Mouse (Mus musculus) forebrain, embryonic 15.5 days (tissue): ENCODE results near the gene Pdcl3. TPM values are rescaled to one million over a fixed set of nuclear protein-coding genes. Genes with fewer than 3 reads are reported as not detected.

Experiments
- ATAC-seq: fragments of 200-750 bp; cut with Nextera tagmentation; replicated peaks from 2 replicates; pipeline ENCODE4 v1.8.0; 2017; ENCODE audit warnings: mild to moderate bottlenecking, moderate TSS enrichment, moderate library complexity
- H3K27ac ChIP-seq: fragments of 300-500 bp; sonication (generic); replicated peaks from 2 replicates; pipeline ENCODE4 v1.5.1; 2015; ENCODE audit warnings: mild to moderate bottlenecking, inconsistent platforms
- H3K27me3 ChIP-seq: fragments of 300-500 bp; sonication (generic); 2 replicates; pipeline ENCODE4 v1.6.1; 2015; ENCODE audit warnings: inconsistent platforms
- H3K36me3 ChIP-seq: fragments of 300-500 bp; sonication (generic); 2 replicates; pipeline ENCODE4 v1.6.1; 2015; ENCODE audit warnings: mild to moderate bottlenecking, inconsistent platforms
- H3K4me1 ChIP-seq: fragments of 300-500 bp; sonication (generic); 2 replicates; pipeline ENCODE4 v1.6.1; 2015; ENCODE audit warnings: inconsistent platforms
- H3K4me2 ChIP-seq: fragments of 300-500 bp; sonication (generic); replicated peaks from 2 replicates; pipeline ENCODE4 v1.6.1; 2015; ENCODE audit warnings: mild to moderate bottlenecking, inconsistent platforms
- H3K4me3 ChIP-seq: fragments of 300-500 bp; sonication (generic); 2 replicates; pipeline ENCODE4 v1.5.1; 2015; ENCODE audit warnings: mild to moderate bottlenecking, inconsistent platforms
- H3K9ac ChIP-seq: fragments of 300-500 bp; sonication (generic); replicated peaks from 2 replicates; pipeline ENCODE4 v1.6.1; 2015; ENCODE audit warnings: mild to moderate bottlenecking, inconsistent platforms
- H3K9me3 ChIP-seq: fragments of 300-500 bp; sonication (generic); 2 replicates; pipeline ENCODE4 v1.6.1; 2016; ENCODE audit warnings: inconsistent platforms
- WGBS: fragments of 180-500 bp; shearing (Covaris S2); methylation state at CpG from one replicate; pipeline ENCODE4 v1.1.7; 2015; ENCODE audit warnings: mixed read lengths; 5-methylcytosine and 5-hydroxymethylcytosine counted together
- polyA plus RNA-seq: library from polyadenylated mRNA; unstranded; fragments of >200 nt; fragmentation: Nextera tagmentation; extraction: Ambion mirVana; gene quantifications from 2 replicates; pipeline ENCODE4 v1.2.1, GENCODE M21; 2015

The Pdcl3 gene
- polyA plus RNA-seq, 1 experiment from 2014 or later = 169 TPM

GRCm38 (mm10) chr1:38988357-38988756 is 2.9 kb downstream of the Pdcl3 start:
- H3K9me3 ChIP-seq = no peaks in the 10 kb centered on the region
- H3K4me3 ChIP-seq = peak overlapping the region; percentile 69
- H3K4me1 ChIP-seq = peaks cover 23% of the 10 kb centered on the region
- H3K36me3 ChIP-seq = peaks cover 13% of the 10 kb centered on the region; the same call in 1 of the 2 replicates
- peak overlapping the region; percentile 58 for H3K4me2 ChIP-seq
- H3K27ac ChIP-seq = peak overlapping the region; percentile 58; the same call in 1 of the 2 replicates
- no peaks in the 10 kb centered on the region for H3K27me3 ChIP-seq
- peak; percentile 5; the same call in 1 of the 2 replicates for ATAC-seq
- peak overlapping the region; percentile 80 for H3K9ac ChIP-seq
- 38% methylated on average over 7 of the region's 7 CpGs for WGBS

GRCm38 (mm10) chr1:38992365-38992764 is 7.0 kb downstream of the Pdcl3 start:
- H3K9ac ChIP-seq = no peak overlapping the region
- no peak for ATAC-seq
- no peaks in the 10 kb centered on the region for H3K27me3 ChIP-seq
- WGBS = 63% methylated on average over 3 of the region's 3 CpGs
- no peak overlapping the region for H3K4me3 ChIP-seq
- peaks cover 18% of the 10 kb centered on the region for H3K4me1 ChIP-seq
- peaks cover 46% of the 10 kb centered on the region for H3K36me3 ChIP-seq
- no peak overlapping the region for H3K4me2 ChIP-seq
- H3K27ac ChIP-seq = no peak overlapping the region
- no peaks in the 10 kb centered on the region for H3K9me3 ChIP-seq

GRCm38 (mm10) chr1:39001106-39001505 is 15.7 kb downstream of the Pdcl3 start:
- Histone ChIP-seq H3K36me3 (peaks cover 17% of the 10 kb centered on the region), H3K9me3 (no peaks in the 10 kb centered on the region), H3K4me1 (no peaks in the 10 kb centered on the region), H3K27ac (no peak overlapping the region), H3K4me2 (no peak overlapping the region), H3K4me3 (no peak overlapping the region), H3K9ac (no peak overlapping the region), H3K27me3 (no peaks in the 10 kb centered on the region)
- 22% methylated on average over 5 of the region's 5 CpGs for WGBS
- ATAC-seq = peak; percentile 59

GRCm38 (mm10) chr1:39005751-39006354 is 20.4 kb downstream of the Pdcl3 start:
- Histone ChIP-seq H3K4me3 (no peak overlapping the region), H3K4me2 (no peak overlapping the region), H3K4me1 (peaks cover 8% of the 10 kb centered on the region; the same call in 1 of the 2 replicates), H3K27me3 (no peaks in the 10 kb centered on the region), H3K9me3 (no peaks in the 10 kb centered on the region), H3K27ac (no peak overlapping the region), H3K9ac (no peak overlapping the region), H3K36me3 (no peaks in the 10 kb centered on the region)
- 47% methylated on average over 10 of the region's 10 CpGs for WGBS
- ATAC-seq = no peak

- peak; percentile 51 for ATAC-seq
- WGBS = 41% methylated on average over 11 of the region's 11 CpGs
- peak overlapping the region; percentile 17; the same call in 1 of the 2 replicates for H3K27ac ChIP-seq
Observed at GRCm38 (mm10) chr1:39006830-39007829, 21.7 kb downstream of the Pdcl3 start.

GRCm38 (mm10) chr1:39010583-39011021 is 25.2 kb downstream of the Pdcl3 start:
- H3K36me3 ChIP-seq = no peaks in the 10 kb centered on the region
- no peaks in the 10 kb centered on the region for H3K27me3 ChIP-seq
- H3K4me3 ChIP-seq = no peak overlapping the region
- H3K27ac ChIP-seq = no peak overlapping the region
- WGBS = 24% methylated on average over 12 of the region's 12 CpGs
- no peak overlapping the region for H3K4me2 ChIP-seq
- H3K9ac ChIP-seq = no peak overlapping the region
- peak; percentile 66 for ATAC-seq
- peaks cover 8% of the 10 kb centered on the region; the same call in 1 of the 2 replicates for H3K4me1 ChIP-seq
- H3K9me3 ChIP-seq = no peaks in the 10 kb centered on the region

More at GRCm38 (mm10) chr1:39006830-39007829, 21.7 kb downstream of the Pdcl3 start:
- Histone ChIP-seq H3K36me3 (no peaks in the 10 kb centered on the region), H3K9ac (no peak overlapping the region), H3K4me3 (no peak overlapping the region), H3K9me3 (no peaks in the 10 kb centered on the region), H3K4me2 (no peak overlapping the region), H3K4me1 (peaks cover 8% of the 10 kb centered on the region; the same call in 1 of the 2 replicates), H3K27me3 (no peaks in the 10 kb centered on the region)

- H3K27me3 ChIP-seq = no peaks in the 10 kb centered on the region
- H3K4me3 ChIP-seq = no peak overlapping the region
- WGBS = 91% methylated on average over 13 of the region's 13 CpGs
- H3K27ac ChIP-seq = no peak overlapping the region
- H3K4me1 ChIP-seq = peaks cover 1% of the 10 kb centered on the region; the same call in 1 of the 2 replicates
- H3K9ac ChIP-seq = no peak overlapping the region
- H3K4me2 ChIP-seq = no peak overlapping the region
- ATAC-seq = no peak
- no peaks in the 10 kb centered on the region for H3K9me3 ChIP-seq
- no peaks in the 10 kb centered on the region for H3K36me3 ChIP-seq
Observed at GRCm38 (mm10) chr1:39012576-39012975, 27.2 kb downstream of the Pdcl3 start.

- Histone ChIP-seq H3K9me3 (no peaks in the 10 kb centered on the region), H3K36me3 (no peaks in the 10 kb centered on the region), H3K9ac (no peak overlapping the region), H3K4me3 (no peak overlapping the region), H3K27me3 (no peaks in the 10 kb centered on the region), H3K27ac (no peak overlapping the region), H3K4me1 (no peaks in the 10 kb centered on the region), H3K4me2 (no peak overlapping the region)
- 87% methylated on average over 6 of the region's 6 CpGs for WGBS
- ATAC-seq = no peak
Observed at GRCm38 (mm10) chr1:39013843-39014242, 28.4 kb downstream of the Pdcl3 start.

GRCm38 (mm10) chr1:39015529-39015928 is 30.1 kb downstream of the Pdcl3 start:
- Histone ChIP-seq H3K4me1 (no peaks in the 10 kb centered on the region), H3K9me3 (no peaks in the 10 kb centered on the region), H3K4me3 (no peak overlapping the region), H3K36me3 (no peaks in the 10 kb centered on the region), H3K27me3 (no peaks in the 10 kb centered on the region), H3K27ac (no peak overlapping the region), H3K4me2 (no peak overlapping the region), H3K9ac (no peak overlapping the region)
- WGBS = 81% methylated on average over 10 of the region's 10 CpGs
- no peak for ATAC-seq

GRCm38 (mm10) chr1:39017871-39018270 is 32.5 kb downstream of the Pdcl3 start:
- H3K9me3 ChIP-seq = no peaks in the 10 kb centered on the region
- 76% methylated on average over 4 of the region's 4 CpGs for WGBS
- H3K36me3 ChIP-seq = no peaks in the 10 kb centered on the region
- H3K4me2 ChIP-seq = no peak overlapping the region
- H3K4me3 ChIP-seq = no peak overlapping the region
- ATAC-seq = no peak
- no peaks in the 10 kb centered on the region for H3K27me3 ChIP-seq
- H3K27ac ChIP-seq = no peak overlapping the region
- no peak overlapping the region for H3K9ac ChIP-seq
- H3K4me1 ChIP-seq = no peaks in the 10 kb centered on the region

- no peak overlapping the region for H3K4me3 ChIP-seq
- H3K9me3 ChIP-seq = no peaks in the 10 kb centered on the region
- 18% methylated on average over 7 of the region's 7 CpGs for WGBS
- no peaks in the 10 kb centered on the region for H3K36me3 ChIP-seq
- no peak overlapping the region for H3K27ac ChIP-seq
- no peak overlapping the region for H3K4me2 ChIP-seq
- peaks cover 17% of the 10 kb centered on the region for H3K4me1 ChIP-seq
- no peak for ATAC-seq
- H3K9ac ChIP-seq = no peak overlapping the region
- H3K27me3 ChIP-seq = no peaks in the 10 kb centered on the region
Observed at GRCm38 (mm10) chr1:39025142-39025541, 39.7 kb downstream of the Pdcl3 start.

GRCm38 (mm10) chr1:39025840-39026239 is 40.4 kb downstream of the Pdcl3 start:
- Histone ChIP-seq H3K36me3 (no peaks in the 10 kb centered on the region), H3K4me1 (peaks cover 18% of the 10 kb centered on the region), H3K4me3 (no peak overlapping the region), H3K9ac (no peak overlapping the region), H3K4me2 (no peak overlapping the region), H3K27ac (no peak overlapping the region), H3K27me3 (no peaks in the 10 kb centered on the region), H3K9me3 (no peaks in the 10 kb centered on the region)
- no peak for ATAC-seq
- WGBS = 97% methylated on average over 1 of the region's 1 CpGs
